Mouse (Mus musculus): ENCODE measurements around the gene Pyroxd2.
A peak's percentile ranks its signal among the peaks of the same experiment; 100 is the strongest.

The Pyroxd2 gene

GRCm38 (mm10) chr19:42745084-42745868 lies 7.3 kb downstream of the Pyroxd2 start:
- DNase-seq, result no peak

- peak; percentile 69 for DNase-seq
Measured at GRCm38 (mm10) chr19:42744162-42744586, 8.4 kb downstream of the Pyroxd2 start.

GRCm38 (mm10) chr19:42743261-42743660 lies 9.3 kb downstream of the Pyroxd2 start:
- no peak for DNase-seq

- DNase-seq, result no peak
Measured at GRCm38 (mm10) chr19:42741884-42742283, 10.7 kb downstream of the Pyroxd2 start.

DNA sequence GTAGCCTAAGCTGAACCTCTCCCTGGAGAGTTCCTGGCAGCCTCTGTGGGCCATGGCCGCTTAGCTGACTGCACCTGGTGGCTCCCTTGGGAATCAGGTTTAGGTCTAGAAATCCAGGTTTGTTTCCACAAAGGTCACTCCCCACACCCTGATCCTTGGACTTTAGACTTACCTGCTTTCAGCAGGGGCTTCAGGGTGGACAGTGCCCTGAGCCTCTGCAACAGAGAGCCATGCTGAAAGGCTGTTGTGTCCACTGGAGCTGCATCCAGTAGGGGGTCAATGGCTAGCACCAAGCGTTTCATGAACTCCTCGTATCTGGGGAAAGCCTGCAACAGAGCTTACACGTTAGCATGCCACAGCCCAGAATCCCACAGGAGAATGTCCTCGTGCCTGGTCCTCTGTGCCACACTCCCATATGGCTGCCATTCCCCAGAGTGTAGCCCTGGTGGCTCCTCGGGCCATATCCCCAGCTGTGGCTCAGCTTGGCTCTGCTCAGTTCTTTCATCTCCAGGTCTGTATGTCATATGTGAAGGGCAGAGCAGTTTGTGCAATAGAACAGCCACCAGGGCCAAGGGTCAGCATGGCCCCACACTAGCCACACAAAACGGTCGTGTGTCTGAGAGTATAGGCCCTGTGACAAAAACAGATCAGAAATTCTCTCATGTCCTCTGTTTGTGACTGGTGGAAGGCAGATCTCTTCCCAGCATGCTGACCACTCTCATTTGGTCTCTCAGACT lies 12.2 kb downstream of the Pyroxd2 start:
- no peak for DNase-seq

- DNase-seq, result no peak
Measured at GRCm38 (mm10) chr19:42739734-42740133, 12.8 kb downstream of the Pyroxd2 start.

DNA sequence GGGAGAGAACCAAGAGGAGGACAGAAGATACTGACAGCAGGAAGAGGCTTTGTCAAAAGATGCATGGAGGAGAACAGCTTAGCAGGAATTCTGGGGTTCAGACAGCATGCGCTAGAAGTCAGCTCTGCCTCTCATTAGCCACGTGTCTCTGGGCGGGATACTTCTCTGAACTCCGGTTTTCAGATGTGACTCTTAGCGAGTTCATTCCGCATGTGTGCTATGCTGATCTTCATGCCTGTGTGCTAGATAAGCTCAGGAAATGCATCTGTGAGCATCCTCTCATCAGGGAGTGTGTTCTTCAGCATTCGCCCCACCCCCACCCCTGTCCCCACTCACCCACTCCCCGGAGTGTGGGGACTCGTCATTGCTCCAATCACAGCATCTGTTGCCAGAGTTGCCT lies 14.8 kb downstream of the Pyroxd2 start:
- no peak for DNase-seq

GRCm38 (mm10) chr19:42734982-42735381 lies 17.6 kb downstream of the Pyroxd2 start:
- DNase-seq, result no peak

GRCm38 (mm10) chr19:42727424-42727823 lies 25.2 kb downstream of the Pyroxd2 start:
- DNase-seq, result no peak

DNA sequence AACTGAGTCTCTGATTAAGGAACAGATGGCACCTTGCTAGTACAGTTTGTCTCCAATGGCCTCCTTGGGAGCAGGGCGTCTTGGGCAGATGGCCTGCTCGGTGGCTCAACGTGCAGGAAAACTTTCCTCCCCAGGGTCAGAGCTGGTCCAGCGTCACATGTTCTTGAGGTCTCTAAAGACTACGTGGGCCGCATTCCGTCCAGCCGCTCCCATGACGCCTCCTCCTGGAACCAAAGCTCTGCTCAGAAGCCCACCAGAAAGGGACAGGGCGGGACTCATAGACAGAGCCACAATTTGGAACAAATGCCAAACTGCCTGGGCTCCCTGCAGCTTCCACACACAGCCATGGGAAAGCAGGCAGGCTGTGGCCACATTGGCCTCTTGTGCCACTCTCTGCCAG lies 25.8 kb downstream of the Pyroxd2 start:
- DNase-seq, result no peak

GRCm38 (mm10) chr19:42725973-42726350 lies 26.6 kb downstream of the Pyroxd2 start:
- no peak for DNase-seq

DNA sequence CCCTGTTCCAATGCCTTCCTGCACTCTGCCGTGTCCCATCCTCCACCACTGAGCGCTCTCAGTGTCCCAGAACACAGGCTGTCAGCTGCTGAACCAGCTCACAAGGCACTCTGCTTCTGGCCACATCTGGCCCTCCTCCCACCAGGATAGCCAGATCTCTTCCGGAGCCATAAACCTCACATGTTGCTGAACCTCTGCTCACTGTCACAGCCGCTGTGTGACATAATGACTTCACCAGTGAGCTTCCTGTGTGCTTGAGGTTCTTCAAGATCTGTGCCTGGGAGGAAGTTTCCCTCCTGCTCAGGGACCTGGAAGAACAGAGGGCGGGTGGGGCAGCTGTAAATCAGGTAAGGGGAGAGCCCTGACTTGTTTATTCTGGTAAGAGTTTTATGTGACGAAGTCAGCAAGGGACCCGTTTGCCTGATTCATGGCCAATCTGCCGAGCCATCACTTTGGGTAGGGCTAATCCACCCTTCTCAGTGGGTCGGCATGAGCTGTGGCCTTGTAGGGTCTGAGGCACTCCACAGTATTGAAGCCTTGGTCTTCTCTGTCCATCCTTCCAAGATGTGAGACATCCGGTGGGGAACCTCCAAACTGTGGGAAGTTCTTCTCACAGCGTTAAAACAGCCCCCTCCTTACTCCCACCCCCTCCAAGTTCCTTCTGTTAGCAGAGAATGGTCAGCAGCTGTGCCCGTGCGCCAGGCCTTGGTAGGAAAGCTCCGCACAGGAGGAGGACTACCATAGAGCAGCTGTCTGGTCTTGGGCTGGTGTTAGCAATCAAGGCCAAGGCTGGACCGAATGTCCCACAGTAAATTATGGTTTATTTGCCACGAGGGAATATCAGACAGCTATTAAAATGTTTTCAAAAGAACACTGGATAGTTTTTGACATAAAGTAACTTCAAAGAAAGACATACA lies 27.3 kb downstream of the Pyroxd2 start:
- DNase-seq, result peak; percentile 18

GRCm38 (mm10) chr19:42723302-42723701 lies 29.3 kb downstream of the Pyroxd2 start:
- DNase-seq, result no peak

DNA sequence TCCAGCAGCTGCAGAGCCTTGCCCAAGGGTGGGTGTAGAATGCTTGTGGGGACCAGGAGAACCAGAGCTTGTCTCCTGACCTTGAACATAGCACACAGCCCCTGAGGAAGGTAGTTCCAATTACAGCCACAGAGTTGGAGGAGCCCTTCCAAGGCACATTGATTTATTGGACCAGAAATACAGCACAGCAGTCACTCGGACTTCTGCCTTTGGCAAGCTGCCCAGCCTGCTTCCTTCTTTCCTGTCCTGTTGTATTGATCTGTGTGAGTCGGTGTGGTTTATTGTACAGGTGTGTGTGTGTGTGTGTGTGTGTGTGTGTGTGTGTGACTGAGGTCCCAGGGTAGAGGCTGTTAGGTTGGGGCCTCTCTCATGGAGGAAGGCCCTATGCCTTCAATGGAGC lies 30.1 kb downstream of the Pyroxd2 start:
- DNase-seq, result peak; percentile 52

- no peak for DNase-seq
Measured at GRCm38 (mm10) chr19:42718101-42718500, 34.5 kb downstream of the Pyroxd2 start.

GRCm38 (mm10) chr19:42717668-42718067 lies 34.9 kb downstream of the Pyroxd2 start:
- no peak for DNase-seq

- no peak for DNase-seq
Measured at GRCm38 (mm10) chr19:42716507-42716906, 36.1 kb downstream of the Pyroxd2 start.

GRCm38 (mm10) chr19:42713770-42714169 lies 38.8 kb downstream of the Pyroxd2 start:
- no peak for DNase-seq

GRCm38 (mm10) chr19:42699426-42699825 lies 53.1 kb downstream of the Pyroxd2 start:
- no peak for DNase-seq

DNA sequence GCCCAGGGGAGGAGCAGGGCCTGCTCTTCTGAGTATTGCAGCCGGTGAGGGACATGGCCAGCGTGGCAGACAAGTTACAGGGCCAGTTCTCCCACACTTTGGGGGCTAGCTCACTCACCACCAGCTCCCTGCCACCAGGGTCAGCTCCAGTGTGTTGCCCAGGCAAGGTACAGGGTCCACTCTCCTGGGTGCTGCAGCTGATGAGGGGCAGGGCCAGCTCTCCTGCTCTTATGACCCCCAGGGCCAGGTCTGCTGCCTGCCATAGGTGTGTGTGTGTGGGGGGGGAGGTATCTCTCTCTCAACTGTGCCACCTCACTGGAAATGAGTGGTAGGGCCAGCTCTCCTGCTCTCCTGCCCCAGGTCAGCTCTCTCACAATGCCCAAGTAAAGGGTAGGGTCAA lies 54.0 kb downstream of the Pyroxd2 start:
- peak; percentile 14 for DNase-seq

DNA sequence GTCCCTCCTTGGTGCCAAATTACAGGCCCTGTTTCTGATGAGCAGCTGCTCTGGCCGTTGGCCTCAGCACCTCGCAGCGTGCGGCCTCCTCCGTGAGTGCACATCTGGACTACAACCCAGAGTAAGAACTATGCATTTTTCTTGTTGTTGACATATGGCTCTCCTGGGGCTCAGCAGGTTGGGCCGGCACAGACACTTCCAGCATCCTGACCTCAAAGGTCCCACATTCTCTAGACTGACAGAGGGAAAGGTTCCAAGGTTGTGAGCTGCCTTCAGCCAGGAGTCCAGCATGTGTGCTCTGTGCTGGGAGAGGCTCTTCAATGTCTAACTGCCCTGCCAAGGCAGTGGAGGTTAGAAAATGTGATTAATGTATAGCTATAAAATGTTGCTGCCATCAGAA lies 55.2 kb downstream of the Pyroxd2 start:
- no peak for DNase-seq

- DNase-seq, result no peak
Measured at GRCm38 (mm10) chr19:42690256-42690655, 62.3 kb downstream of the Pyroxd2 start.

GRCm38 (mm10) chr19:42689786-42690185 lies 62.8 kb downstream of the Pyroxd2 start:
- no peak for DNase-seq
